Mouse (Mus musculus): ENCODE data around the gene Tmem234.
"Not testable (repeated sequence)": the region's sequence is repeated elsewhere in the genome, so short reads cannot be mapped to it uniquely, and the experiment has no call there.

The Tmem234 gene
- long read RNA-seq, experiment 1, transcript Tmem234-220 (4 exons, 652 nt) = minor isoform, 9 of 129 reads
- long read RNA-seq, experiment 1, transcript Tmem234-201 (5 exons, 1,437 nt) = major isoform, 34 of 129 reads
- long read RNA-seq, experiment 1, transcript Tmem234-212 (6 exons, 680 nt) = minor isoform, 9 of 129 reads
- long read RNA-seq, experiment 1, transcript Tmem234-210 (5 exons, 1,519 nt) = minor isoform, 16 of 129 reads
- long read RNA-seq, experiment 1, partial matches to known transcripts = 6 of 129 reads
- long read RNA-seq, experiment 1, other reads (novel, unspliced or antisense) = 44 of 129 reads
- long read RNA-seq, experiment 2, transcript Tmem234-201 (5 exons, 1,437 nt) = major isoform, 69 of 190 reads
- long read RNA-seq, experiment 2, transcript Tmem234-220 (4 exons, 652 nt) = minor isoform, 13 of 190 reads
- long read RNA-seq, experiment 2, transcript Tmem234-212 (6 exons, 680 nt) = minor isoform, 17 of 190 reads
- long read RNA-seq, experiment 2, transcript Tmem234-210 (5 exons, 1,519 nt) = minor isoform, 28 of 190 reads
- long read RNA-seq, experiment 2, partial matches to known transcripts = 13 of 190 reads
- long read RNA-seq, experiment 2, other reads (novel, unspliced or antisense) = 46 of 190 reads

GRCm38 (mm10) chr4:129600233-129601158 is at the start of gene Tmem234, which contains the start of gene Eif3i:
Gene Tmem234 (plus strand): TSS chr4:129600668.
Gene Eif3i (minus strand): TSS chr4:129600648.
- intact Hi-C loops (cut with DNase I) = loop anchor here (10.0 kb wide), 1 partner anchor 56 kb away; the partner anchor contains the start of gene Hdac1

GRCm38 (mm10) chr4:129554512-129554911 is 46.0 kb upstream of the Tmem234 start:
- intact Hi-C loops (cut with DNase I) = not testable (repeated sequence)

- intact Hi-C loops (cut with DNase I) = no loop called here
These were observed 45.0 kb upstream of the Tmem234 start for GRCm38 (mm10) chr4:129555421-129555861.

- intact Hi-C loops (cut with DNase I) = no loop called here
These were observed 44.5 kb upstream of the Tmem234 start for GRCm38 (mm10) chr4:129555862-129556531.

GRCm38 (mm10) chr4:129556532-129557223 is 43.8 kb upstream of the Tmem234 start:
- intact Hi-C loops (cut with DNase I) = no loop called here

GRCm38 (mm10) chr4:129557256-129557808 is 43.1 kb upstream of the Tmem234 start:
- intact Hi-C loops (cut with DNase I) = no loop called here

- intact Hi-C loops (cut with DNase I) = no loop called here
These were observed 42.0 kb upstream of the Tmem234 start for GRCm38 (mm10) chr4:129558321-129558955.

- intact Hi-C loops (cut with DNase I) = no loop called here
These were observed 39.3 kb upstream of the Tmem234 start for GRCm38 (mm10) chr4:129561184-129561583.

- intact Hi-C loops (cut with DNase I) = no loop called here
These were observed 36.8 kb upstream of the Tmem234 start for GRCm38 (mm10) chr4:129563718-129564117.

- intact Hi-C loops (cut with DNase I) = no loop called here
These were observed 35.3 kb upstream of the Tmem234 start for GRCm38 (mm10) chr4:129565139-129565538.

- intact Hi-C loops (cut with DNase I) = no loop called here
These were observed 32.1 kb upstream of the Tmem234 start for GRCm38 (mm10) chr4:129568366-129568765.

- intact Hi-C loops (cut with DNase I) = no loop called here
These were observed 30.4 kb upstream of the Tmem234 start for GRCm38 (mm10) chr4:129570028-129570427.

- intact Hi-C loops (cut with DNase I) = no loop called here
These were observed 28.9 kb upstream of the Tmem234 start for GRCm38 (mm10) chr4:129571551-129572084.

- intact Hi-C loops (cut with DNase I) = no loop called here
These were observed 28.0 kb upstream of the Tmem234 start for GRCm38 (mm10) chr4:129572236-129573092.

GRCm38 (mm10) chr4:129573093-129573370 is 27.4 kb upstream of the Tmem234 start:
- intact Hi-C loops (cut with DNase I) = no loop called here

- intact Hi-C loops (cut with DNase I) = no loop called here
These were observed 27.0 kb upstream of the Tmem234 start, which contains the start of gene Lck for GRCm38 (mm10) chr4:129573430-129573829. Gene Lck (minus strand): TSS chr4:129573641.

GRCm38 (mm10) chr4:129575171-129575844 is 25.2 kb upstream of the Tmem234 start:
- intact Hi-C loops (cut with DNase I) = loop anchor here (5.0 kb wide), 1 partner anchor 37 kb away; the partner anchor contains the start of gene Dcdc2b

All from adrenal gland (tissue).